ENCODE assay signal across 13 mouse cellular contexts in the genomic region with DNA sequence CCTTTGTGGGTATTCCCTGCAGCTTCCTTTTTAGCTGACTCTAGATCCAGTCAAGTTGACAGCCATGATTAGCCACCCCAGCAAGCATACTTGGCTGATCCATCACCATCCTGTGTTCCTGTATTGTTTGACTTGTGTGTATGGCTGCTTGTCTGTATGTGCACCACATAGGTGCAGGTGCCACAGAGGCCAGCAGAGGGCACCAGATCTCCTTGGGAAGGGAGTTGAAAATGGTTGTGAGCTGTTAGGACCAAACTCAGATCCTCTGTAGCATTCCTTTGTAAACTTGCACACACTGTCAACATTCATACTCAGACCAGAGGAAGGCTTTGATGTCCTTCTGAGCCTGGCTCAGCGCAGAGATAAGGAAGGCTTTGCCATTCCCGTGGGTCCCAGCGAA.
A peak's percentile ranks its signal among the peaks of the same experiment; 100 is the strongest.
DNase-seq lines count a peak whose midpoint lies in the region; ATAC-seq and TF ChIP-seq lines count a peak whose summit lies in the region.
"Had no signal": no experiment of that assay in that cellular context is flagged by ENCODE, and none has a peak within 500 bp of the region (broad histone marks: within the 10 kb centered on the region; RNA-seq: fewer than 3 reads in every experiment).

No protein-coding gene starts in this region.

- no peaks in the 10 kb centered on the region for H3K27me3 ChIP-seq in forebrain, postnatal 0 days (ENCODE audit: insufficient read depth, low read length)
- H3K27me3 ChIP-seq in forebrain, embryonic 10.5 days (ENCODE audit: poor library complexity, severe bottlenecking) = peaks cover 4% of the 10 kb centered on the region; the same call in 1 of the 2 replicates
- peaks cover 46% of the 10 kb centered on the region for H3K27me3 ChIP-seq in E14TG2a.4 (ENCODE audit: insufficient read depth, low read length)
- H3K27me3 ChIP-seq in forebrain, embryonic 16.5 days (replicated peaks; ENCODE audit: control insufficient read depth, insufficient read depth, low read length) = no peaks in the 10 kb centered on the region
- H3K27me3 ChIP-seq: embryonic facial prominence, embryonic 12.5 days; kidney, embryonic 15.5 days had no signal

- 0 out of 2 replicates have a peak, but pooled peaks cover 3% of the 10 kb centered on the region for H3K9me3 ChIP-seq in forebrain, postnatal 0 days (ENCODE audit: low read length)
- peaks cover 5% of the 10 kb centered on the region; the same call in 1 of the 2 replicates for H3K9me3 ChIP-seq in forebrain, embryonic 10.5 days
- H3K9me3 ChIP-seq in E14TG2a.4 (ENCODE audit: low read length) = peaks cover 6% of the 10 kb centered on the region
- H3K9me3 ChIP-seq in forebrain, embryonic 16.5 days (ENCODE audit: control insufficient read depth, low read length) = peaks cover 4% of the 10 kb centered on the region; the same call in 1 of the 2 replicates
- H3K9me3 ChIP-seq: kidney, embryonic 15.5 days had no signal

- TF ChIP-seq POLR2A in lung, adult 2 months (IDR thresholded peaks at IDR 0.05; ENCODE audit: borderline replicate concordance, extremely low read depth, low read depth, low read length) = no peak
- no peak for TF ChIP-seq POLR2A in brain, embryonic 14.5 days (IDR thresholded peaks at IDR 0.05; ENCODE audit: borderline replicate concordance, extremely low read depth, insufficient read depth, insufficient read length, poor library complexity, severe bottlenecking)

- H3K27ac ChIP-seq in forebrain, postnatal 0 days (ENCODE audit: low read depth, low read length) = no peak overlapping the region
- no peak overlapping the region for H3K27ac ChIP-seq in forebrain, embryonic 10.5 days
- H3K27ac ChIP-seq in forebrain, embryonic 16.5 days (ENCODE audit: low read length) = no peak overlapping the region
- H3K27ac ChIP-seq: embryonic facial prominence, embryonic 12.5 days; kidney, embryonic 15.5 days had no signal

- WGBS in forebrain, postnatal 0 days = 95% methylated on average over 3 of the region's 3 CpGs
- WGBS in forebrain, embryonic 10.5 days = 91% methylated on average over 3 of the region's 3 CpGs
- WGBS in lung, adult 2 months = 92% methylated on average over 3 of the region's 3 CpGs
- WGBS in forebrain, embryonic 16.5 days = 100% methylated on average over 3 of the region's 3 CpGs

- no peak for ATAC-seq in forebrain, postnatal 0 days
- ATAC-seq in forebrain, embryonic 16.5 days = no peak

- no peaks in the 10 kb centered on the region for H3K36me3 ChIP-seq in forebrain, postnatal 0 days (ENCODE audit: insufficient read depth)
- no peaks in the 10 kb centered on the region for H3K36me3 ChIP-seq in forebrain, embryonic 10.5 days (replicated peaks)
- H3K36me3 ChIP-seq in E14TG2a.4 (ENCODE audit: insufficient read depth, low read length) = no peaks in the 10 kb centered on the region
- H3K36me3 ChIP-seq in forebrain, embryonic 16.5 days (ENCODE audit: control insufficient read depth, insufficient read depth) = no peaks in the 10 kb centered on the region
- H3K36me3 ChIP-seq: embryonic facial prominence, embryonic 12.5 days; kidney, embryonic 15.5 days had no signal

- H3K4me3 ChIP-seq in forebrain, postnatal 0 days (ENCODE audit: low read depth, low read length) = no peak overlapping the region
- no peak overlapping the region for H3K4me3 ChIP-seq in forebrain, embryonic 10.5 days
- no peak overlapping the region for H3K4me3 ChIP-seq in lung, adult 2 months (replicated peaks; ENCODE audit: extremely low read depth, low read depth, low read length)
- no peak overlapping the region for H3K4me3 ChIP-seq in E14TG2a.4 (replicated peaks; ENCODE audit: low read length)
- no peak overlapping the region for H3K4me3 ChIP-seq in forebrain, embryonic 16.5 days (replicated peaks; ENCODE audit: low read length)
- H3K4me3 ChIP-seq: embryonic facial prominence, embryonic 12.5 days; kidney, embryonic 15.5 days had no signal

- no peak for DNase-seq in forebrain, postnatal 0 days
- no peak for DNase-seq in forebrain, embryonic 10.5 days (ENCODE audit: extremely low spot score, low spot score)
- DNase-seq in lung, adult 2 months = no peak
- no peak for DNase-seq in lung, postnatal 10 days
- no peak for DNase-seq in brain, embryonic 14.5 days (ENCODE audit: low read depth)
- DNase-seq in frontal cortex, postnatal 10 days (ENCODE audit: low spot score in 2 of 2) = no peak
- DNase-seq: adrenal gland, postnatal 36 days; cerebellum, adult 11-12 months; heart, adult 11 months had no signal

- peak; percentile 44; the same call in 1 of the 2 replicates for TF ChIP-seq CTCF in forebrain, postnatal 0 days (IDR thresholded peaks at IDR 0.05; ENCODE audit: low read depth)
- TF ChIP-seq CTCF in lung, adult 2 months (IDR thresholded peaks at IDR 0.05; ENCODE audit: insufficient read depth, low read length) = 0 out of 2 replicates have a peak, but pooled peaks have one; percentile 1
- peak; percentile 72 for TF ChIP-seq CTCF in E14TG2a.4 (conservative IDR thresholded peaks at IDR 0.05; ENCODE audit: low read length)
- peak; percentile 28; the same call in 1 of the 2 replicates for TF ChIP-seq CTCF in brain, embryonic 14.5 days (IDR thresholded peaks at IDR 0.05; ENCODE audit: borderline replicate concordance, extremely low read depth, insufficient read depth, insufficient read length)

- no peaks in the 10 kb centered on the region for H3K4me1 ChIP-seq in forebrain, postnatal 0 days (ENCODE audit: insufficient read depth)
- peaks cover 8% of the 10 kb centered on the region for H3K4me1 ChIP-seq in forebrain, embryonic 10.5 days
- H3K4me1 ChIP-seq in lung, adult 2 months (ENCODE audit: control insufficient read depth, insufficient read depth, low read length) = no peaks in the 10 kb centered on the region
- H3K4me1 ChIP-seq in E14TG2a.4 (replicated peaks; ENCODE audit: low read depth, low read length) = peaks cover 27% of the 10 kb centered on the region
- peaks cover 9% of the 10 kb centered on the region; the same call in 1 of the 2 replicates for H3K4me1 ChIP-seq in forebrain, embryonic 16.5 days (replicated peaks; ENCODE audit: control insufficient read depth, insufficient read depth, low read length)
- H3K4me1 ChIP-seq: embryonic facial prominence, embryonic 12.5 days; kidney, embryonic 15.5 days had no signal

- no peak overlapping the region for H3K4me2 ChIP-seq in forebrain, postnatal 0 days (ENCODE audit: low read depth)
- H3K4me2 ChIP-seq in forebrain, embryonic 16.5 days (ENCODE audit: low read length) = no peak overlapping the region
- H3K4me2 ChIP-seq: embryonic facial prominence, embryonic 12.5 days; kidney, embryonic 15.5 days had no signal

- no peak overlapping the region for H3K9ac ChIP-seq in forebrain, postnatal 0 days
- H3K9ac ChIP-seq in forebrain, embryonic 16.5 days (replicated peaks; ENCODE audit: low read depth, low read length) = no peak overlapping the region
- H3K9ac ChIP-seq: embryonic facial prominence, embryonic 12.5 days; kidney, embryonic 15.5 days had no signal

Comparison
In these comparisons a context has a peak if more than half of its experiments do, and no peak if none do; other contexts are left out.
1. CTCF ChIP-seq: peak in every context shown above with its lines; median percentile 72 in E14TG2a.4; 44 in forebrain, postnatal 0 days; 28 in brain, embryonic 14.5 days; 1 in lung, adult 2 months.